Mouse (Mus musculus): ENCODE measurements at regions not wholly inside any gene's neighbourhood (a gene's known extent, or its start where the extent isn't known, plus 50 kb on each side); places are given as distances from the start of the nearest gene placed in this dataset.

DNA sequence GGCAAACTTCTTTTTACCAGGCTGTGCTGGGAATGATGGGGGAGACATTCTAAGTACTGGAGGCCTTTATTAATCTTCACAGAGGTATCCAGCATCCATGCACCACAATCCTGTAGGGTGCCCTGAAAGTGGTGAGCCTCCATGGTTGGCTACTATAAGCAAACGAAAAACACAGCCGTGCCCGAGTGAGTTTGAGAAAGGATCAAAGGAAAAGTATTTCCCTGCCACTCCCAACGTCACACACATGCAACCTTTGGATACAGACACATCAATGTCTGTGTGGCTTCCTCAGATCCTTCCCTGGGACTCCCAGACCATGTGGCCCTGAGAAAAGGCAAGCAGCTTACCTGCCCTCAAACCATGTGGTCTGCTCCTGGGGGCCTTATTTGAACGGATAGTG, 147.4 kb upstream of the Ankrd55 start:
- WGBS: 32% methylated on average over 5 of the region's 5 CpGs
- no peak for DNase-seq (ENCODE audit: low read depth, low spot score)

GRCm38 (mm10) chr13:112144393-112145348, 143.6 kb upstream of the Ankrd55 start:
- WGBS: 73% methylated on average over 7 of the region's 7 CpGs
- no peak for DNase-seq (ENCODE audit: low read depth, low spot score)

- no peak for DNase-seq (ENCODE audit: low read depth, low spot score)
- WGBS: 22% methylated on average over 27 of the region's 27 CpGs
Measured at GRCm38 (mm10) chr13:112152614-112153550, 135.4 kb upstream of the Ankrd55 start.

DNA sequence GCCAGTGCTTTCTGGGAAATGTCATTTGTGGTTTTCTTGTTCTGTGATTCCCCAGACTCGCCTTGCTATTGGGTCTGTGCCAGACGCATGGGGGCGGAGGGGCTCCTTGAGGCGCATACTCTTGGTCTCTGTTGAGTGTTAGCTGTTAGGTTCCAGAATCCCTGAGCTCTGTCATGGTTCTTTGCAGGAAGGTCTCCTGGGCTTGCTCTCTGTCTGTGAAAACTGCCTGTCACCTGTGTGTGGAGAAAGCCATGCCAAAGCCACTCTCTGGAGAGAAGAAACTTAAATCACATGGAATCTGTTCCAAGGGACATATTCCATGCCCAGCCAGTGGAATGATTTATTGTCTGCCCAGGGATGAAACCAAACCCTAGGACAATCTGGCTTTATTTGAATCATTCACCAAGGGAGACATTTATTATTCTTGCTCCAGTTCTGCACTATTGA, 134.5 kb upstream of the Ankrd55 start:
- DNase-seq (ENCODE audit: low read depth, low spot score): no peak
- 35% methylated on average over 4 of the region's 4 CpGs for WGBS

DNA sequence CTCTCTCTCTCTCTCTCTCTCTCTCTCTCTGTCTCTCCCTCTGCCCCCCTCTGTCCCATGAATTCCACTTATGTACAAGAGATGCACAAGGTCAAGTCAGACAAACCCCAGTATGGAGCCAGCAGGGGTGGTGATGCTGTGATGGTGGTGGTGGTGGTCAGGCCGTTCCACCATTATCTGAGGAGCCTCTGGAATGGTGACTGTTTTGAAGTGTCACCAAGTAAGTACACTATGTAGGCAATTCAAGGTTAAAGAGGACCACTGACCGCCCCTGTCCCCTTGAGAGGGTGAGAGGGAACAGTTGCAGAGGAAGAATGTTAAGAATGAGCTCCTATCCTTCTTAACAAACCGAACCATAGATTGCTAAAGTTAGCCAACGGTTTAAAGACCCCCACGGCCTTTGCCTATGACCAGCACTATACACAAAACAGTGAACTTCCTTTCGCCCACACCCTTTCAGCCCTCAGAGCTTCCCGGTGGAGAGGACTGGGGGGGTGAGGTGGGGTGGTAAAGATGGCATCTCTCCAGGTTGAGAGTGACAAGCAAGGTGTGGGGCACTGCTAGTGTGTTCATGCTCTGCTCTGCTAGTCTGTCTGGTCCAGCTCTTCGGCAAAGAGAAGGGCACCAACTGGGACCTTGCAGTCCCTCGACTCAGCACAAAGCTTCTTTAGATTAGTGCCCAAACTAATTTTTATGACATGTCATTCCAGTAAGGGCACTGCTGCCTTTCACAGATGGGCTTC, 128.7 kb upstream of the Ankrd55 start:
- no peak for DNase-seq (ENCODE audit: low read depth, low spot score)
- 68% methylated on average over 9 of the region's 9 CpGs for WGBS

DNA sequence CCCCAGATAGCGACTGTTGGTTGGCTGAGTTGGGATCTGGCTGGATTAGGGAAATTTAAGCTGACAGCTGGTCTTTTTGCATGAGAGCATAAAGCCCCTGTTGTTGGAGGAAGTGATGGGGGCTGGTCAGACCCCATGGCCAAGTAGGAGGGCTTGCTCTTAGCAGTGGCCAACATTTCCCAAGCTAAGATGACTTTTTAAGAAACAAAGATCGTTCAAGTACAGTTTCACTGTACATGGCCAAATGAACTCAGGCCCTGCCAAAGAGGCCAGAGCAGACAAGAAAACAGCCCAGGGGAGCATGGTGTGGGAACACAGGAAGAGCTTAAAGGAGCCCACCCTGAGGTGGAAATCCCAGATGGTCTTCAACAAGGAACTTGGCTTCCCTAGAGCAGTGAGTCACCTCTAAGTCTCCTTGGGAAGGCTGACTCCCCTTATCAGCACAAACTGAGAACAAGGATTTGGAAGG, 128.0 kb upstream of the Ankrd55 start:
- WGBS: 64% methylated on average over 2 of the region's 2 CpGs
- DNase-seq (ENCODE audit: low read depth, low spot score): no peak

GRCm38 (mm10) chr13:112160726-112161125, 127.5 kb upstream of the Ankrd55 start:
- 70% methylated on average over 2 of the region's 2 CpGs for WGBS
- no peak for DNase-seq (ENCODE audit: low read depth, low spot score)

DNA sequence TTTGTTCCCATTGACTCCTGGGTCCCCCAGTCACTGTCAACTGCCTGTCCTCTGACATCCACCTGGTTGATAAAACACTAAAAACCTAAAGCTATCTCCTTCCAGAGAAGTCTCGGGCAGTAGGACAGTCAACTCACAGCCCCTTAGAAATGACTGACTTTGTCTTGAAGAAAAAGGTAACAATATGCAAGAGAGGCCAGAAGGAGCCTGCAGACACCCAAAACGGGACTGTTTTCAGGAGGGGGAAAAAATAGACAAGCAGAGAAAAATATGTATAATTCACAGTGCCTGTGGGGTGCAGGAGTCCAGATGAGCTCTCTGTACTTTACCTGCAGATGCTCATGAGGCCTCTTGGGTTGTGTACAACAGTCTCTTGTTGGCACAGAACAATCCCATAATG, 126.4 kb upstream of the Ankrd55 start:
- no peak for DNase-seq (ENCODE audit: low read depth, low spot score)
- WGBS: 86% methylated on average over 2 of the region's 2 CpGs

DNA sequence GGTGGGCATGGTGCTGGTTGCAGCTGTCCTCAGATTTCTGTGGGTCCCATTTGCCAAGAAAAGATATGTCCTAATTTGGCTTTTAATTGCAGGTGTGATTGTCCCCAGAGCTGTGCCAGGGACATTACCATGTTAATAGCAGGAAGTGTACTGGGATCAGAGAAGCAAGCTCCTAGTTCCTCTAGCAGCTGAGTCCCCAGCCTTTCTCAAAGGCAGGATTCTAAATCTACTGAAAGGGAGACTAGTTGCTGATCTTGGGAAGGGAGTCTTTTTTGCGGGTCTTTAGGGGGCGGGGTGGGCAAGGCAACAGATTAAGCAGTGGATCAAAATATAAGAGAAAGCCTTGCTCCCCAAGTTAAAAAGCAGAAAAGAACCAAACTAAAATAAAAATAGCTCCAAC, 122.3 kb upstream of the Ankrd55 start:
- DNase-seq (ENCODE audit: low read depth, low spot score): no peak
- WGBS: 65% methylated on average over 2 of the region's 2 CpGs

DNA sequence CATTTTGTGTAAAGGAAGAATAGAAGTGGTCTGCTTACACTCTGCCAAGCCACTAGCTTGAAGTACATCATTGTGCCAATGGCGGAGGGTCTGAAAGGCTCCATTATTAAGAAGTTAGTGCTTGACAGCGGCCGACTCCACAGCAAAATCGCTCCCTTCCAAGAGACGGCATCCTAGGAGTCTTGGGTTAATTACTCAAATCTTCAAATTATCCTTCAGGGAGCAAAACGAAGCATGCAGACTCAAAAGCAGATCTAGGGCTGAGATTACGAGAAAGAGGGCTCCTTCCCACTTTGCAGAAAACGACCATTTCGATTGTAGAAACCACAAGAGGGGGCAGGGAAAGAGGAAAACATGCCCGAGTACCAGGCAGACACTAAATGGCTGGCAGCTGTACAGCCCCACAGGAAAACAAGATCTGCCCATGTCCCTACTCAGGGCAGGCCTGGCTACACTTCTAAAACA, 121.9 kb upstream of the Ankrd55 start:
- DNase-seq (ENCODE audit: low read depth, low spot score): no peak
- 75% methylated on average over 10 of the region's 10 CpGs for WGBS

- 61% methylated on average over 3 of the region's 3 CpGs for WGBS
- DNase-seq (ENCODE audit: low read depth, low spot score): no peak
Measured at GRCm38 (mm10) chr13:112168468-112168867, 119.8 kb upstream of the Ankrd55 start.

DNA sequence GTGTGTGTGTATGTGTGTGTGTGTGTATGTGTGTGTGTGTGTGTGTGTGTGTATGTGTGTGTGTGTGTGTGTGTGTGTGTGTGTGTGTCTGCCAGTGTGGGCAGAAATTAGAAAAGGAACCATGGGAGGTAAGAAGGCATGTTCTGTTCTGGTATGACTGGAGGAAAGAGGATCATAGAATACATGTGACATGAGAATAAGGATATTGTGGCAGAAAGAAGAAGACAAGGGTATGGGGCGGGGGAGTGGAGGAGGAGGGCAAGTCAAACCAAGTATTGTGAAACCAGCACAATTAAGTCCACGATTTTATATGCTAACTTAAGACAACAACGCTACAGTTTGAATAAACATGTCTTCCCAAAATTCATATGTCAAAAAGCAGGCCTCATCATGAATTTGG, 117.4 kb upstream of the Ankrd55 start:
- WGBS: 77% methylated on average over 3 of the region's 3 CpGs
- DNase-seq (ENCODE audit: low read depth, low spot score): no peak

GRCm38 (mm10) chr13:112171940-112172715, 116.1 kb upstream of the Ankrd55 start:
- no peak for DNase-seq (ENCODE audit: low read depth, low spot score)
- 85% methylated on average over 11 of the region's 11 CpGs for WGBS

DNA sequence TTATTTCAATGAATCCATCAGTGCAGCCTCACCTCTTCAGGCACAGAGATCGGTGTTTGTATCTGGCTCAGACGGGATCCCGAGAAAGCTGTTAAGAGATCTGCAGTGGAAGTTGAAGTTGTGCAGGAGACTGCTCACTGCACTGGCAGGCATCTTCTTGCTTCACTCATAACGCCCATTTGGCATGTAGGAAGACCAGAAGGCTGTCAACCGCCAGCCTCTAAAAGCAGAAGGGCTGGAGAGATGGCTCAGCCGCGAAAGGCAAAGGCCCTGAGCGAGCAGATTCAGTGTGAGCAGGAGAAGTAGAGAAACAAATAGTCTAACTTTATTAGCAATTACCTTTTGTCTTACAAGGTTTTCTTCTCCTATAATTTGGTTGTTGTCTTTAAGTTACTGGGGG, 114.3 kb upstream of the Ankrd55 start:
- 87% methylated on average over 8 of the region's 8 CpGs for WGBS

DNA sequence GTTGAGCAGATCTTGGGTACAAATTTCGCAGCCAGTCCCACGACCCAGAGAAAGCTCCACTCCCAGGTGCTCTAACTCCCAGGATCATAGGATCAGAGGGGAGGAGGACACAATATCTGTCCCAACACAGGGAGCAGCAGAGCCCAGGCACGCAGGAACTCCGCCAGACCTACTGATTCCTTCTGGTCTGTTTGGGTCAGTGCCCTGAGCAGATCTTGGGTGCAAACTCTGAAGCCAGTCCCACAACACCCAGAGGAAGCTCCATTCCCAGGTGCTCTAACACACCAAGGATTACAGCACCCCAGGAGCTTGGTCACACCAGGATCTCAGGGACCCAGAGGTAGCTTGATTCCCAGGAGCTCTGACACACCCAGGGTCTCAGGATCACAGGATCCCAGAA, 110.2 kb upstream of the Ankrd55 start:
- WGBS: 91% methylated on average over 4 of the region's 4 CpGs
- DNase-seq (ENCODE audit: low read depth, low spot score): no peak

More for the DNA sequence above, 114.3 kb upstream of the Ankrd55 start:
- no peak for DNase-seq (ENCODE audit: low read depth, low spot score)

GRCm38 (mm10) chr13:112183996-112184395, 104.3 kb upstream of the Ankrd55 start:
- DNase-seq (ENCODE audit: low read depth, low spot score): no peak
- WGBS: 85% methylated on average over 10 of the region's 10 CpGs

DNA sequence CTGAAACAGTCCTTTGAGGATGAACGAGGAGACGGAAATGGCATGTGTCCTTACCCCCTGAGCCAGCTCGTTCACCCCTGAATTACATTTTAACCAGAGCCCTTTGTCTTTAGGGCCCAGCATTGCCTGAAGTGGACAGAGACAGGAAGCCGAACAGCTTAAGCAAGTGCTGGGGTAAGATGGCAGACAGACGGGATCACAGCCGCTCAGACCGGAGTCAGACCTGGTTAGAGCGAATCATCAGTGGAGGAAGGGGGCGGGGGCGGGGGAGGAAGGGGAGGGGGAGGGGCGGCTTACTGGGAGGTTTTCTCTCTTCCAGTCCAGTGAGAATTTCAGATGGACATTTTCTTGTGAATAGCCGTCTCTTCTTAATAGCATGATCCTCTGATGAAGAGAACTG, 103.1 kb upstream of the Ankrd55 start:
- WGBS: 82% methylated on average over 11 of the region's 12 CpGs
- no peak for DNase-seq (ENCODE audit: low read depth, low spot score)

GRCm38 (mm10) chr13:112187226-112187625, 101.0 kb upstream of the Ankrd55 start:
- 59% methylated on average over 3 of the region's 3 CpGs for WGBS
- no peak for DNase-seq (ENCODE audit: low read depth, low spot score)

DNA sequence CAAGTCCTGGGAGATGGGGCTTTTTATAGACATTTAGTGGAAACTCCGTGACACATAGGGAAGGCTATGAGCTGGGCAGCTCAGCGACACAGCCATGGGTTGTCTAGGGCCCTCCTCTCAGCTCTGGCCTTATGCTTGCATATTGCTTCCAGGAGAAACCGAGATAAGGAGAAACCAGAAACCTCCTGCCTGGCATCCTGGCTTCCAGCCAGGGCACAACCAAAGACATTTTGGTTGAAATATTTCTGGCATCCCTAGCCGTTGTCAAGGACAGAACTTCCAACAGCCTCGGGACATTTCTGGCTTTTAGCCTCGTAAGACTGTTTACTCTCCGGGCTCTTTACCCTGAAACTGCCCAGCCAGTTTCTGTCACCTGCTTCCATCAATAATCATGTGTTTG, 99.9 kb upstream of the Ankrd55 start:
- no peak for DNase-seq (ENCODE audit: low read depth, low spot score)
- WGBS: 18% methylated on average over 7 of the region's 7 CpGs

All from large intestine, adult 2 months (tissue).